Mouse (Mus musculus) liver, embryonic 13.5 days (tissue): ENCODE measurements around the gene Mesd. TPM values are rescaled to one million over a fixed set of nuclear protein-coding genes. Genes with fewer than 3 reads are reported as not detected.

Source experiments
- ATAC-seq: fragments of 200-750 bp; cut with Nextera tagmentation; 2 replicates; pipeline ENCODE4 v1.8.0; 2017; ENCODE audit warnings: low read depth, mild to moderate bottlenecking, moderate number of reproducible peaks, moderate library complexity
- DNase-seq: peaks from one replicate; pipeline ENCODE4 v3.0.0; 2022
- H3K27ac ChIP-seq: fragments of 300-500 bp; sonication (generic); 2 replicates; pipeline ENCODE4 v1.5.1; 2015; ENCODE audit warnings: moderate library complexity, mild to moderate bottlenecking, inconsistent platforms
- H3K27me3 ChIP-seq: fragments of 300-500 bp; sonication (generic); 2 replicates; pipeline ENCODE4 v1.6.1; 2015; ENCODE audit warnings: mild to moderate bottlenecking, inconsistent platforms
- H3K36me3 ChIP-seq: fragments of 300-500 bp; sonication (generic); 2 replicates; pipeline ENCODE4 v1.6.1; 2015; ENCODE audit warnings: mild to moderate bottlenecking, inconsistent platforms
- H3K4me1 ChIP-seq: fragments of 300-500 bp; sonication (generic); replicated peaks from 2 replicates; pipeline ENCODE4 v1.6.1; 2015; ENCODE audit warnings: inconsistent platforms
- H3K4me2 ChIP-seq: fragments of 300-500 bp; sonication (generic); 2 replicates; pipeline ENCODE4 v1.6.1; 2015; ENCODE audit warnings: inconsistent platforms, mild to moderate bottlenecking, moderate library complexity
- H3K4me3 ChIP-seq: fragments of 300-500 bp; sonication (generic); replicated peaks from 2 replicates; pipeline ENCODE4 v1.5.1; 2015; ENCODE audit warnings: mild to moderate bottlenecking, inconsistent platforms
- H3K9ac ChIP-seq: fragments of 300-500 bp; sonication (generic); 2 replicates; pipeline ENCODE4 v1.6.1; 2015; ENCODE audit warnings: mild to moderate bottlenecking, inconsistent platforms
- H3K9me3 ChIP-seq: fragments of 300-500 bp; sonication (generic); replicated peaks from 2 replicates; pipeline ENCODE4 v1.6.1; 2016; ENCODE audit warnings: inconsistent platforms
- WGBS: fragments of 180-500 bp; shearing (Covaris S2); methylation state at CpG from one replicate; pipeline ENCODE4 v1.1.7; 2015; ENCODE audit not compliant: insufficient replicate concordance; 5-methylcytosine and 5-hydroxymethylcytosine counted together
- polyA plus RNA-seq: library from polyadenylated mRNA; unstranded; fragments of >200 nt; fragmentation: Nextera tagmentation; extraction: Ambion mirVana; gene quantifications from 2 replicates; pipeline ENCODE4 v1.2.1, GENCODE M21; 2015

The Mesd gene
- polyA plus RNA-seq, 1 experiment from 2014 or later = 59.6 TPM

GRCm38 (mm10) chr7:83896077-83896740, 11.9 kb downstream of the Mesd start:
- Histone ChIP-seq H3K36me3 (peaks cover 66% of the 10 kb centered on the region), H3K27ac (peak overlapping the region; percentile 56), H3K9ac (peak overlapping the region; percentile 27; the same call in 1 of the 2 replicates), H3K4me3 (no peak overlapping the region), H3K4me2 (no peak overlapping the region), H3K4me1 (peaks cover 78% of the 10 kb centered on the region), H3K27me3 (no peaks in the 10 kb centered on the region), H3K9me3 (no peaks in the 10 kb centered on the region)
- WGBS = 42% methylated on average over 5 of the region's 5 CpGs
- DNase-seq (no peak), ATAC-seq (no peak)

GRCm38 (mm10) chr7:83898267-83898666, 14.0 kb downstream of the Mesd start:
- Histone ChIP-seq H3K27me3 (no peaks in the 10 kb centered on the region), H3K4me3 (0 out of 2 replicates have a peak overlapping the region, but pooled peaks have one; percentile 18), H3K36me3 (peaks cover 73% of the 10 kb centered on the region), H3K9ac (peak overlapping the region; percentile 44), H3K9me3 (no peaks in the 10 kb centered on the region), H3K4me1 (peaks cover 83% of the 10 kb centered on the region), H3K27ac (peak overlapping the region; percentile 92), H3K4me2 (peak overlapping the region; percentile 56)
- 27% methylated on average over 11 of the region's 11 CpGs for WGBS
- ATAC-seq (peak; percentile 97), DNase-seq (peak; percentile 15)

- no peak overlapping the region for H3K9ac ChIP-seq
- no peaks in the 10 kb centered on the region for H3K27me3 ChIP-seq
- H3K9me3 ChIP-seq = no peaks in the 10 kb centered on the region
- WGBS = 79% methylated on average over 3 of the region's 3 CpGs
- ATAC-seq = no peak
- no peak overlapping the region for H3K4me2 ChIP-seq
- no peak for DNase-seq
- peaks cover 68% of the 10 kb centered on the region for H3K4me1 ChIP-seq
- peaks cover 60% of the 10 kb centered on the region for H3K36me3 ChIP-seq
- no peak overlapping the region for H3K4me3 ChIP-seq
- no peak overlapping the region for H3K27ac ChIP-seq
Observed at GRCm38 (mm10) chr7:83900519-83900918, 16.3 kb downstream of the Mesd start.

- H3K4me3 ChIP-seq = no peak overlapping the region
- H3K27ac ChIP-seq = no peak overlapping the region
- DNase-seq (no peak), ATAC-seq (no peak)
- peaks cover 52% of the 10 kb centered on the region for H3K36me3 ChIP-seq
- H3K9me3 ChIP-seq = no peaks in the 10 kb centered on the region
- H3K4me2 ChIP-seq = no peak overlapping the region
- WGBS = 77% methylated on average over 4 of the region's 4 CpGs
- no peak overlapping the region for H3K9ac ChIP-seq
- H3K27me3 ChIP-seq = no peaks in the 10 kb centered on the region
- H3K4me1 ChIP-seq = peaks cover 59% of the 10 kb centered on the region
Observed at GRCm38 (mm10) chr7:83901425-83901824, 17.2 kb downstream of the Mesd start.

GRCm38 (mm10) chr7:83902296-83903145, 18.3 kb downstream of the Mesd start:
- 64% methylated on average over 5 of the region's 5 CpGs for WGBS
- ATAC-seq (no peak), DNase-seq (no peak)
- no peaks in the 10 kb centered on the region for H3K9me3 ChIP-seq
- H3K4me1 ChIP-seq = peaks cover 49% of the 10 kb centered on the region
- H3K27ac ChIP-seq = peak overlapping the region; percentile 37; the same call in 1 of the 2 replicates
- no peak overlapping the region for H3K4me3 ChIP-seq
- peaks cover 43% of the 10 kb centered on the region for H3K36me3 ChIP-seq
- no peak overlapping the region for H3K4me2 ChIP-seq
- no peaks in the 10 kb centered on the region for H3K27me3 ChIP-seq
- H3K9ac ChIP-seq = no peak overlapping the region

GRCm38 (mm10) chr7:83904831-83905230, 20.6 kb downstream of the Mesd start:
- Histone ChIP-seq H3K4me1 (peaks cover 26% of the 10 kb centered on the region), H3K9me3 (no peaks in the 10 kb centered on the region), H3K9ac (no peak overlapping the region), H3K27ac (no peak overlapping the region), H3K4me3 (no peak overlapping the region), H3K4me2 (no peak overlapping the region), H3K36me3 (peaks cover 20% of the 10 kb centered on the region), H3K27me3 (no peaks in the 10 kb centered on the region)
- DNase-seq (no peak), ATAC-seq (no peak)
- 29% methylated on average over 3 of the region's 3 CpGs for WGBS

- ATAC-seq (no peak), DNase-seq (no peak)
- no peaks in the 10 kb centered on the region for H3K36me3 ChIP-seq
- H3K9ac ChIP-seq = no peak overlapping the region
- H3K4me2 ChIP-seq = no peak overlapping the region
- H3K27ac ChIP-seq = no peak overlapping the region
- no peaks in the 10 kb centered on the region for H3K27me3 ChIP-seq
- WGBS = 35% methylated on average over 3 of the region's 3 CpGs
- no peak overlapping the region for H3K4me3 ChIP-seq
- H3K4me1 ChIP-seq = peaks cover 5% of the 10 kb centered on the region; the same call in 1 of the 2 replicates
- H3K9me3 ChIP-seq = no peaks in the 10 kb centered on the region
Observed at GRCm38 (mm10) chr7:83911909-83912308, 27.6 kb downstream of the Mesd start.

GRCm38 (mm10) chr7:83913405-83913932, 29.2 kb downstream of the Mesd start:
- H3K4me3 ChIP-seq = no peak overlapping the region
- no peak for ATAC-seq

GRCm38 (mm10) chr7:83913995-83914394, 29.7 kb downstream of the Mesd start:
- WGBS = 56% methylated on average over 9 of the region's 9 CpGs
- no peak overlapping the region for H3K4me2 ChIP-seq
- H3K36me3 ChIP-seq = no peaks in the 10 kb centered on the region
- no peak overlapping the region for H3K4me3 ChIP-seq
- ATAC-seq = no peak
- peaks cover 5% of the 10 kb centered on the region; the same call in 1 of the 2 replicates for H3K4me1 ChIP-seq
- no peak overlapping the region for H3K9ac ChIP-seq
- no peak for DNase-seq
- H3K27ac ChIP-seq = no peak overlapping the region
- H3K27me3 ChIP-seq = no peaks in the 10 kb centered on the region
- no peaks in the 10 kb centered on the region for H3K9me3 ChIP-seq

More at GRCm38 (mm10) chr7:83913405-83913932, 29.2 kb downstream of the Mesd start:
- no peak overlapping the region for H3K4me2 ChIP-seq
- H3K36me3 ChIP-seq = no peaks in the 10 kb centered on the region
- H3K9me3 ChIP-seq = no peaks in the 10 kb centered on the region
- no peak overlapping the region for H3K9ac ChIP-seq
- H3K4me1 ChIP-seq = peaks cover 5% of the 10 kb centered on the region; the same call in 1 of the 2 replicates
- H3K27ac ChIP-seq = no peak overlapping the region
- no peak for DNase-seq
- 75% methylated on average over 6 of the region's 6 CpGs for WGBS
- no peaks in the 10 kb centered on the region for H3K27me3 ChIP-seq

GRCm38 (mm10) chr7:83914566-83914965, 30.3 kb downstream of the Mesd start:
- Histone ChIP-seq H3K27ac (no peak overlapping the region), H3K27me3 (no peaks in the 10 kb centered on the region), H3K9ac (no peak overlapping the region), H3K4me3 (no peak overlapping the region), H3K4me1 (peaks cover 5% of the 10 kb centered on the region; the same call in 1 of the 2 replicates), H3K9me3 (no peaks in the 10 kb centered on the region), H3K36me3 (no peaks in the 10 kb centered on the region), H3K4me2 (no peak overlapping the region)
- ATAC-seq (no peak), DNase-seq (peak; percentile 53)
- 0% methylated on average over 3 of the region's 3 CpGs for WGBS

- ATAC-seq = no peak
Observed at GRCm38 (mm10) chr7:83920241-83920640, 36.0 kb downstream of the Mesd start.

More at GRCm38 (mm10) chr7:83920241-83920640, 36.0 kb downstream of the Mesd start:
- Histone ChIP-seq H3K9me3 (no peaks in the 10 kb centered on the region), H3K9ac (no peak overlapping the region), H3K4me1 (no peaks in the 10 kb centered on the region), H3K36me3 (no peaks in the 10 kb centered on the region), H3K27me3 (no peaks in the 10 kb centered on the region), H3K4me2 (no peak overlapping the region), H3K27ac (no peak overlapping the region), H3K4me3 (no peak overlapping the region)
- 51% methylated on average over 4 of the region's 4 CpGs for WGBS
- no peak for DNase-seq
